Mouse (Mus musculus) midbrain, embryonic 12.5 days (tissue): Measurements from ENCODE around the gene Zfp3. TPM values are rescaled to one million over a fixed set of nuclear protein-coding genes. Genes with fewer than 3 reads are reported as not detected.
"Not testable (repeated sequence)": the region's sequence is repeated elsewhere in the genome, so short reads cannot be mapped to it uniquely, and the experiment has no call there.

Experiments used
- ATAC-seq: fragments of 200-750 bp; cut with Nextera tagmentation; 2 replicates; pipeline ENCODE4 v1.8.0; 2017; ENCODE audit warnings: low read depth, moderate TSS enrichment, moderate library complexity; ENCODE audit not compliant: low FRiP score
- H3K27ac ChIP-seq: fragments of 300-500 bp; sonication (generic); replicated peaks from 2 replicates; pipeline ENCODE4 v1.5.1; 2016; ENCODE audit warnings: mild to moderate bottlenecking
- H3K27me3 ChIP-seq: fragments of 300-500 bp; sonication (generic); 2 replicates; pipeline ENCODE4 v1.6.1; 2016; ENCODE audit warnings: mild to moderate bottlenecking
- H3K36me3 ChIP-seq: fragments of 300-500 bp; sonication (generic); 2 replicates; pipeline ENCODE4 v1.6.1; 2016
- H3K4me1 ChIP-seq: fragments of 300-500 bp; sonication (generic); 2 replicates; pipeline ENCODE4 v1.6.1; 2016
- H3K4me2 ChIP-seq: fragments of 300-500 bp; sonication (generic); replicated peaks from 2 replicates; pipeline ENCODE4 v1.6.1; 2016; ENCODE audit warnings: mild to moderate bottlenecking, moderate library complexity
- H3K4me3 ChIP-seq: fragments of 300-500 bp; sonication (generic); 2 replicates; pipeline ENCODE4 v1.5.1; 2016; ENCODE audit warnings: mild to moderate bottlenecking
- H3K9ac ChIP-seq: fragments of 300-500 bp; sonication (generic); replicated peaks from 2 replicates; pipeline ENCODE4 v1.6.1; 2016; ENCODE audit warnings: mild to moderate bottlenecking, moderate library complexity
- H3K9me3 ChIP-seq: fragments of 300-500 bp; sonication (generic); 2 replicates; pipeline ENCODE4 v1.6.1; 2016; ENCODE audit warnings: mild to moderate bottlenecking
- WGBS: fragments of 180-500 bp; shearing (Covaris S2); methylation state at CpG from one replicate; pipeline ENCODE4 v1.1.7; 2016; 5-methylcytosine and 5-hydroxymethylcytosine counted together
- polyA plus RNA-seq: library from polyadenylated mRNA; unstranded; fragments of >200 nt; fragmentation: Nextera tagmentation; extraction: Ambion mirVana; gene quantifications from 2 replicates; pipeline ENCODE4 v1.2.1, GENCODE M21; 2016

Gene Zfp3
- polyA plus RNA-seq, 1 experiment from 2014 or later: 11.7 TPM

DNA sequence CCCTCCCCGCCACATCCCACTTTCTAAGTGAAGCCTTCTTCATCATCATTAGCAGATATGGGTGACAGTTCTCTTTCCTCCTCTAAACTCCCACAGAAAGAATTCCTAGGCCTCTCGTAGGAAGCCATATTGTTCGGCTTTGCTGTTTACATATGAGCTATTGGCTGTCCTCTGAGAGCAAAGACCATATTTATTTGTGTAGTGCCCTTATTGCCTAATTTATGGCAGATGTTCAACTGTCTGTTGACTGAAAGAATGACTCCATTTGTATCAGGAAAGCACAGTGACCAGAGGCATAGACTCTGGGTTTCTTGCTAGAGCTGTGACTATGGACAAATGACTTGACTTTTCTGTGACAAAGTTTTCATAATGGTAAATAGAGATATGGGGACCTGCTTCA, 22.4 kb upstream of the Zfp3 start:
- Histone ChIP-seq H3K4me3 (no peak overlapping the region), H3K9me3 (no peaks in the 10 kb centered on the region), H3K9ac (no peak overlapping the region), H3K27me3 (no peaks in the 10 kb centered on the region), H3K27ac (no peak overlapping the region), H3K36me3 (no peaks in the 10 kb centered on the region), H3K4me2 (no peak overlapping the region), H3K4me1 (no peaks in the 10 kb centered on the region)
- 83% methylated on average over 3 of the region's 3 CpGs for WGBS
- ATAC-seq: no peak

DNA sequence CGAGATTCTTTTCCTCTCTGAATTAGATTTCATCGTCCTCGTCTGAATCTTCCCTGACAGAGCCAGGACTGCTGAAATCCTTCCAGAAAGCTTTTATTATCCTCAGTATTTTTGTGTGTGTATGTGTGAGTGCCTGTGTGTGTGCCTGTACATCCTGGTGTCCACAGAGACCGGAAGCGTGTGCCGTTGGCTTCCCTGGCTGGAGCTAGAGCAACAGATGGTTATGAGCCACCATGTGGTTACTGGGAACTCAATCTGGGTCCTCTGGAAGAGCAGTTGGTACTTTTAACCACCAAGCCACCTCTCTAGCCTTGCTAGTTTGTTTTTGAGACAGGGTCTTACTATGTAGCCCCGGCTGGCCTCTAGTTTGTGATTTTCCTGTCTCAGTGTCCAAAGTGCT, 21.9 kb upstream of the Zfp3 start:
- ATAC-seq: no peak

DNA sequence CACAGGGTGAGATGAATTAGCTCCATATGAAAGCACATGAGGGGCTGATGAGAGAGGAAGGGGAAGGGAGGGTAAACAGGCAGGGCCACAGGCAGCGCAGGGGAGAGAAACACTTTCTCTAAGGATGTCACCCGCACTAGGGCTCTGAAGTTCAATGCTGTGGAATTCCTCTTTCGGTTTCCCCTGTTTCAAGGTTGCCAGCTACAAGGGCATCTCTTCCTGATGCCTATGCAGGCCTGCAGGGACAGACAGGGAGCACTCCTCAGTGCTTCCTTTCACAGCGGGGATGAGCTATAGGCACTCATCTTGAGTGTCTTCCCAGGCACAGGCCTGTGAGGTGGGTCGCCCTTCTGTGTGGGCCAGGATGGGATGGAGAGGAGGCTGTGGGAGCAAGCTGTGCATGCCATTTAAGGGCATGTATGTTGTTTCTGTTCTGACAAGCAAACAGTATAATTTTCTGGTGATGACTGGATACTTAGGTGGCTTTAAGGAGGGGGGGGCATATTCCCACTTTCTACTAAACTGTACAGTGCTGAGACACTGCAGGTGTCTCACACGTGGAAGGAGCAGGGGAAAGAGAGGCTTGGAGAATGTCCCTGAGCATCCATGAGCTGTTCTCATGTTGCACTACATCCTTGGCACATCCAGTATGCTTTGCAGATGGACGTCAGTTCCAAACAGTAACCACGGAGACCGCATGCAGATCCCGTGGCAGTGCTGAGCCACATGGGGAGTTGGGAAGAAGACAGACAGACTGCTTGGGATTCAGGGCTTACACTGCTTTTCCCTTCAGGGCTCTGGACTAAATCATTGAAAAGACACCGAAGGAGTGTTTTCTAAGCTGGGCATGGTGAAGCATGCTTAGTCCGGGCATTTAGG, 21.2 kb upstream of the Zfp3 start:
- no peaks in the 10 kb centered on the region for H3K9me3 ChIP-seq
- H3K9ac ChIP-seq: no peak overlapping the region
- H3K4me1 ChIP-seq: no peaks in the 10 kb centered on the region
- no peak overlapping the region for H3K4me2 ChIP-seq
- WGBS: 78% methylated on average over 12 of the region's 12 CpGs
- H3K27ac ChIP-seq: no peak overlapping the region
- no peak for ATAC-seq
- H3K36me3 ChIP-seq: no peaks in the 10 kb centered on the region
- no peaks in the 10 kb centered on the region for H3K27me3 ChIP-seq
- no peak overlapping the region for H3K4me3 ChIP-seq

More for the DNA sequence above, 21.9 kb upstream of the Zfp3 start:
- H3K27ac ChIP-seq: no peak overlapping the region
- H3K4me2 ChIP-seq: no peak overlapping the region
- H3K27me3 ChIP-seq: no peaks in the 10 kb centered on the region
- no peaks in the 10 kb centered on the region for H3K4me1 ChIP-seq
- 85% methylated on average over 7 of the region's 7 CpGs for WGBS
- H3K36me3 ChIP-seq: no peaks in the 10 kb centered on the region
- no peaks in the 10 kb centered on the region for H3K9me3 ChIP-seq
- H3K9ac ChIP-seq: no peak overlapping the region
- H3K4me3 ChIP-seq: no peak overlapping the region

DNA sequence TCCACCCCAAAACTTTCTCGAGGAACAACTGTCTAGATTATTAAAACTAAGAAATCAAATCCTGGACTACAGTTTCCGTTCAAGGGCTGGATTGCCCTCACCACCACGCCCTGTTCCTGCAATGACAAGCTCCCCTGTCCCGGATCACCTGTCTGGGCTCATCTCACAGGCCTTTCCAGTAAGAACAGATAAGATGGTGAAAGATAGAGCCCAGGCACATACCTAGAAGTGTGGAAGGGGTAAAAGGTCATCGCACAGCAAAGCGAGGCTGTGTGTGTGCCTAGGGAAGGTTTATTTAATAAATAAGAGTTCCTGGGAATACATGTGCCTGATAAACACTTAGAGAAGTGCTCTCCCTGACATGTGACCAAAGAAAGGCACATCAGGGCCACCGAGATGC, 18.4 kb upstream of the Zfp3 start:
- Histone ChIP-seq H3K9me3 (no peaks in the 10 kb centered on the region), H3K4me3 (no peak overlapping the region), H3K36me3 (no peaks in the 10 kb centered on the region), H3K4me2 (no peak overlapping the region), H3K27ac (no peak overlapping the region), H3K27me3 (no peaks in the 10 kb centered on the region), H3K4me1 (no peaks in the 10 kb centered on the region), H3K9ac (no peak overlapping the region)
- ATAC-seq: no peak
- 86% methylated on average over 7 of the region's 7 CpGs for WGBS

DNA sequence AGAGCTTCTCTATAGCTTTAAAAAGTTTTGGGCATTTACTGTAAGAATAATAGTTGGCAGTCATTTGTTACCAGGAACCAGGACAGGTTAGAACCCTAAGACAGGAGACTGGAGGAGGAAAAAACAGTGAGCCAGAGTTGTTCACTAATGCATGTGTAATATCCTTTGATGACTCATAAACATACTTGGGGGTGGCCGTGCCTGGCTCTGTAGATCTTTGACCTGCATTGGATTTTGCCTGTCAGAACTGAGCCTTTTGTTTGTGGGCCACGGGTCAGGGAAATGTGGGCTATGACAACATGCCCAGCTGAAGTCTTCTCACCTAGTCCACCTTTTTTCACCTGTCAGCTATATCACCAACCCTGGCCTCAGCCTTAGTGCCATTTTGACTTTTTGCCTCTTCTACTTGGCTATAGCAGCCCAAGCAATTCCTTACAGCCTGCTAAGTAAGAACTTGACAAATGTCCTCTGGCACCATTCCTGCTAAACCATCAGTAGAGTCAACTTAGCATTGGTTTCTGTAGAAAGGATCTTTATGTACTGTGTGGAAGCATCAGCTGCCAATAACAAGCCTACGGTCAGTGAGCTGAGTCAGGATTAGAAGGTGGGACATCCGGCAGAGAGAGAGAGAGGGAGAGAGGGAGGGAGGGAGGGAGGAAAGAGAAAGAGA, 16.0 kb upstream of the Zfp3 start:
- 90% methylated on average over 4 of the region's 4 CpGs for WGBS
- ATAC-seq: no peak
- no peaks in the 10 kb centered on the region for H3K27me3 ChIP-seq
- no peaks in the 10 kb centered on the region for H3K9me3 ChIP-seq
- no peaks in the 10 kb centered on the region for H3K36me3 ChIP-seq
- no peak overlapping the region for H3K9ac ChIP-seq
- H3K4me3 ChIP-seq: no peak overlapping the region
- H3K4me2 ChIP-seq: no peak overlapping the region
- no peaks in the 10 kb centered on the region for H3K4me1 ChIP-seq
- H3K27ac ChIP-seq: no peak overlapping the region

DNA sequence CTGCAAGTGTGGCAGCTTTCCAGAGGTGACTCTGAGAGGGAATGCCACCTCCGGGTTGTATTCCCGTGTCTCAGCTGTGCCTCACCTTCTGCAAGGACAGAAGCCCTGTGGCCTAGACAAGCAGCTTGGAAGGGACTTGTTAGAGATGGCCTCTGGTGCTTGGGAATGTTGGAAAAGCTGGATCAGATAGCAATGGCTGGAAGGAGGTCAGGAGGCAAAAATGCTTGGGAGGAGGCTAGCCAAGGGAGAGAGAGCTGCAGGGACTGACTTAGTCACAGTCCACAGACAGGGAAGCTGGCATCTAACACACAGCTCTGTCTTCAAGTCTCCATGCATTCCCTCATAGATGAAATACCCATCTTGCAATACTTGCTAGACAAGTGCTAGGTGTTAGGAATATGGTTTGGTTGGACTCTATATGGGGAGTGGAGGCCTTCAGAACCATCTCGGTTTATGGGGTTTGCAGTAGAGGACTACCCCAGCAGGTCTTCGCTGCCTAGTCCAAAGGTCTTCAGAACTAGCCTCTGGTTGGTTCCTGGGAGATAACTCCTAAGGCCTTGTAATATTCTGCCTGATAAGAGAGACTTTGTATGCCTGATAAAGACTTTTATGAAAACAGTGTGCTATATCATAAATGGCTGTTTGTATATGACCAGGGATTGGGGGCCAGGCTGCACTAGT, 11.5 kb upstream of the Zfp3 start:
- no peak overlapping the region for H3K9ac ChIP-seq
- H3K27ac ChIP-seq: no peak overlapping the region
- H3K36me3 ChIP-seq: no peaks in the 10 kb centered on the region
- H3K4me3 ChIP-seq: no peak overlapping the region
- H3K4me2 ChIP-seq: no peak overlapping the region
- no peak for ATAC-seq
- 0 out of 2 replicates have a peak, but pooled peaks cover 3% of the 10 kb centered on the region for H3K4me1 ChIP-seq
- WGBS: 91% methylated on average over 4 of the region's 4 CpGs
- H3K27me3 ChIP-seq: no peaks in the 10 kb centered on the region
- H3K9me3 ChIP-seq: no peaks in the 10 kb centered on the region

DNA sequence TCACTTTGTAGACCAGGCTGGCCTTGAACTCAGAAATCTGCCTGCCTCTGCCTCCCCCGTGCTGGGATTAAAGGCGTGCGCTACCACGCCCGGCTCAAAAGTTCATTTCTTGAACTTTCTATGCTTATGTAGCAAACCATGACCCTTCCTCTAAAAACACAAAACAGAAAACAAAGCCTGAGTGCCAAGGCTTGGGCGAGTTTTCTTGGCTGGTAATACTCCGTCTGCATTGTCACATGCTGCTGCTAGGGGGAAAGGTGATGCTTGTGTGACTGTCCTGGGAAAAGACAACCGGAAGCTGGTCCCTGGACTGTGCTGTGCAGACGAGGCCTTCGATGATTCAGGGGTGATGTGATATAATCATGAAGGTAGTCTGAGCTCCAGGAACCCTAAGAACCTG, 10.9 kb upstream of the Zfp3 start:
- H3K27me3 ChIP-seq: no peaks in the 10 kb centered on the region
- WGBS: 87% methylated on average over 10 of the region's 10 CpGs
- H3K9ac ChIP-seq: no peak overlapping the region
- no peak overlapping the region for H3K27ac ChIP-seq
- H3K4me2 ChIP-seq: no peak overlapping the region
- no peaks in the 10 kb centered on the region for H3K36me3 ChIP-seq
- 0 out of 2 replicates have a peak, but pooled peaks cover 3% of the 10 kb centered on the region for H3K4me1 ChIP-seq
- no peaks in the 10 kb centered on the region for H3K9me3 ChIP-seq
- no peak overlapping the region for H3K4me3 ChIP-seq
- no peak for ATAC-seq

DNA sequence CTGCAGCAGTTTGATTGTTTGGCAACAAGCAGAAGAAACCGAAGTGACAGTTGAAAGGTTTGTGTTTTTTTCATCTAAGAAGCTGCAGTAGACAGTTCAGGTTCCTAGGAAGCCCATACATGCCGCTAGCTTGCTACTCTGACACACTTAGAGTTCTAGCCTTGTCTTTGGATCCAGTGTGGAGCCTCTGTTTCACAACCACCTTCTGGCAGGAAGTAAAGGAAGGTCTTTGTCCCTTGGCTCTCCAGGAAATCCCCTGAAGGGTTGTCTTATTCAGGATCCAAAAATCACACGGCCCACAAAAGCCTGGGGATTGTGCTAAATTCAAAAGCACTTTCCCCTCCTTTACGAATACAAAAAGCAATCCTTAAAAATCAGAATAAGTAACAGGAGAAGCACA, 9.5 kb upstream of the Zfp3 start:
- no peaks in the 10 kb centered on the region for H3K27me3 ChIP-seq
- H3K27ac ChIP-seq: no peak overlapping the region
- 0 out of 2 replicates have a peak, but pooled peaks cover 3% of the 10 kb centered on the region for H3K4me1 ChIP-seq
- no peak for ATAC-seq
- H3K9ac ChIP-seq: no peak overlapping the region
- H3K36me3 ChIP-seq: no peaks in the 10 kb centered on the region
- 60% methylated on average over 4 of the region's 4 CpGs for WGBS
- H3K4me3 ChIP-seq: no peak overlapping the region
- H3K9me3 ChIP-seq: no peaks in the 10 kb centered on the region
- no peak overlapping the region for H3K4me2 ChIP-seq

DNA sequence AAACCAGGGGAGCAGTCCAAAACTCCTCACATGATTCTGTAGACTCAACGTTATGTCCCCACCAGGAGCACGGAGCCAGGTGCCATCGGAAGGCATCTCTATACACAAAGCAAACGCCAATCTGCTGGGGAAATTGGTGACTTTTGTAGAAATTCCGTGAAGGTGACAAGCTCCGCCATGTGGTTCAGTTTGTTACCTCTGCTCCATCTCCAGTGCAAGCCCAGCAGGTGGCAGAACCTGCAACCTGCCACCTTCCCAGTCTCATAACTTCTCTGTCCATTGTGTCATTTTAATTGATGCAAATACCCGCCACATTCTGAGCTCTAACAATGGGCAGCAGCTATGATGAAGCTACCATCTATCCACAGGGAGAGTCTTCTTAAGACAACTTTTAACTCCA, 9.1 kb upstream of the Zfp3 start:
- Histone ChIP-seq H3K4me1 (0 out of 2 replicates have a peak, but pooled peaks cover 3% of the 10 kb centered on the region), H3K4me2 (no peak overlapping the region), H3K27ac (no peak overlapping the region), H3K9ac (0 out of 2 replicates have a peak overlapping the region, but pooled peaks have one; percentile 6), H3K27me3 (no peaks in the 10 kb centered on the region), H3K36me3 (no peaks in the 10 kb centered on the region), H3K4me3 (no peak overlapping the region), H3K9me3 (no peaks in the 10 kb centered on the region)
- ATAC-seq: no peak
- whole genome bisulfite sequencing: 63% methylated on average over 7 of the region's 7 CpGs

DNA sequence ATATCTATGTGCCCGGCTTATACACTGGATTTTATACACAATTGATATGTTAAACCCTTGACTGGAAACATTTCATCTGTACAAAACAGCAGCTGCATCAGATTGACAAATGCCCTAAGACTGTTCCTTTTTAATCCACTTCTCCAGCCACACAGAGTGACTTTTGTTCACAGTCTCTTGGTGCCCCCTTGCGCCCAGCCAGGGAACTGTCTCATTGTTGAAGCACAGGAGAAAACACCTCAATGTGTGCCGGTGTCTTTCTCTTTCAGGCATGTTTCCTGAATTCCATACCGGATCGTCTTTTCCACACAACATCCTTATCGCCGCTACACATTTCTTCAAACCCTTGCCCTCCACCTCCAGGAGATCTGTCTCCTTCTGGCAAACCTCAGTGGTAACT, 8.4 kb upstream of the Zfp3 start:
- no peak for ATAC-seq
- Histone ChIP-seq H3K27ac (no peak overlapping the region), H3K4me1 (0 out of 2 replicates have a peak, but pooled peaks cover 3% of the 10 kb centered on the region), H3K9me3 (no peaks in the 10 kb centered on the region), H3K4me3 (no peak overlapping the region), H3K9ac (no peak overlapping the region), H3K27me3 (no peaks in the 10 kb centered on the region), H3K4me2 (no peak overlapping the region), H3K36me3 (no peaks in the 10 kb centered on the region)
- WGBS: 10% methylated on average over 7 of the region's 7 CpGs

DNA sequence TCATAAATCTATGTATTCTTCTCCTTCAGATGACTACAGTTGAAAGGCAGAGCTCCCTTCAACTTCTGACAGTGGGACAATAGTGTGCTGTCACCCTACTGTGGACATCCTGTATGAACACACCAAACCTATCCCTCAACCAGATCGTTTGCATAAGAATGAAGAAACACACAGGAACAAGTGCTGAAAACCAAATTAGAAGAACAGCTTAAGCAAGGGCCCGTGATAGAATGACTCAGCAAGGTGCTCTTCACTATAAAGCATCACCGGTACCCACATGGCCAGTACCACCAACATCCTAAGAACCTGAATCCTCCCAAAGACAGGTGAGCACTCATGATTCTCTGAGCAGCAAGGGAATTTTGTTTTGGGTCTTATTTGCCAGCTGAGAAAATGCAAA, 3.6 kb upstream of the Zfp3 start:
- H3K27me3 ChIP-seq, H3K9ac ChIP-seq, ATAC-seq, H3K9me3 ChIP-seq, H3K4me2 ChIP-seq, H3K36me3 ChIP-seq, H3K4me1 ChIP-seq, H3K27ac ChIP-seq, H3K4me3 ChIP-seq: not testable (repeated sequence)
- WGBS: 71% methylated on average over 3 of the region's 3 CpGs

DNA sequence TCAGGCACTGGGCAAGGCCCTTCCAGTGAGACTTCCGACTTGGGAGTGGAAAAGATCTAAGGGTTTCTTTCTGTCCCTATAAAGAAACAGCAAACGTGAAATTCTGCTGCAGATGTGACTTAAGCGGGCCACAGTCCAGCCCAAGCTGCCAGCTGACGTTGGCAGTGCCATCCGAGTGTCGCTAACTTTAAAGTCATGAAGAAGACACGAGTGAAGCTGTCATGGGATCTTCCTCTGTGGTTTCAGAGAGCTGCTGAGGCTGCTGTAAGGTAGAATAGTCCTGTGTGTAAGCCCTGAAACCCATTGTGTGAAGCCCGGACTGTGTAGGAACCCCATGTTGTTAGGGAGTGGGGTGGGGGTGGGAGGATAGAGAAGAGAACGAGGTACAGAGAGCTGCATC, 1.4 kb upstream of the Zfp3 start:
- 85% methylated on average over 9 of the region's 9 CpGs for WGBS
- H3K27me3 ChIP-seq: no peaks in the 10 kb centered on the region

More for the DNA sequence above, 1.4 kb upstream of the Zfp3 start:
- no peak overlapping the region for H3K27ac ChIP-seq
- H3K4me2 ChIP-seq: no peak overlapping the region
- no peak overlapping the region for H3K9ac ChIP-seq
- no peak overlapping the region for H3K4me3 ChIP-seq
- no peaks in the 10 kb centered on the region for H3K9me3 ChIP-seq
- ATAC-seq: no peak
- H3K4me1 ChIP-seq: peaks cover 10% of the 10 kb centered on the region
- H3K36me3 ChIP-seq: peaks cover 1% of the 10 kb centered on the region; the same call in 1 of the 2 replicates
